Comparison of ENCODE assay signal across 17 mouse cellular contexts in genomic region chr3:41499680-41500079, GRCm38 (mm10).
"Had no signal": no experiment of that assay in that cellular context is flagged by ENCODE, and none has a peak within 500 bp of the region (broad histone marks: within the 10 kb centered on the region; RNA-seq: fewer than 3 reads in every experiment).

No protein-coding gene starts in this region.

- DNase-seq: kidney, postnatal 14 days; lung, adult 2 months; lung, postnatal 4 days; retina, postnatal 1 day; right cerebral cortex, postnatal 4 days; spleen, adult 18-20 months; thymus, adult 18-20 months; thymus, postnatal 14 days had no signal

- H3K9me3 ChIP-seq: limb, embryonic 10.5 days; liver, embryonic 15.5 days; midbrain, embryonic 15.5 days; neural tube, embryonic 12.5 days had no signal

- H3K4me1 ChIP-seq: liver, embryonic 15.5 days; midbrain, embryonic 15.5 days had no signal

- H3K4me2 ChIP-seq: liver, embryonic 11.5 days; liver, embryonic 15.5 days; midbrain, embryonic 11.5 days; midbrain, embryonic 15.5 days; neural tube, embryonic 12.5 days had no signal

- H3K9ac ChIP-seq: liver, embryonic 15.5 days; midbrain, embryonic 15.5 days; neural tube, embryonic 12.5 days had no signal

- H3K27ac ChIP-seq: left cerebral cortex, adult 2 months; limb, embryonic 10.5 days; liver, embryonic 15.5 days; midbrain, embryonic 15.5 days; neural tube, embryonic 12.5 days had no signal

- ATAC-seq: lung, postnatal 0 days; midbrain, embryonic 15.5 days had no signal

- H3K27me3 ChIP-seq: liver, embryonic 15.5 days; megakaryocyte, embryonic 14.5 days; midbrain, embryonic 15.5 days; neural tube, embryonic 12.5 days had no signal

- H3K4me3 ChIP-seq: left cerebral cortex, adult 2 months; limb, embryonic 10.5 days; liver, embryonic 15.5 days; megakaryocyte, embryonic 14.5 days; midbrain, embryonic 15.5 days; neural tube, embryonic 12.5 days had no signal

- H3K36me3 ChIP-seq: limb, embryonic 10.5 days; liver, embryonic 15.5 days; midbrain, embryonic 15.5 days; neural tube, embryonic 12.5 days had no signal
